ENCODE assay signal across 11 mouse cellular contexts in genomic region chr16:58461856-58462518, GRCm38 (mm10). TPM values are rescaled to one million over a fixed set of nuclear protein-coding genes. Genes with fewer than 3 reads are reported as not detected.
DNase-seq lines count a peak whose midpoint lies in the region; ATAC-seq lines count a peak whose summit lies in the region.
"Had no signal": no experiment of that assay in that cellular context is flagged by ENCODE, and none has a peak within 500 bp of the region (broad histone marks: within the 10 kb centered on the region; RNA-seq: fewer than 3 reads in every experiment).

No protein-coding gene starts in this region.

- DNase-seq in liver, embryonic 11.5 days (ENCODE audit: low spot score) = no peak
- peak; percentile 12 for DNase-seq in ZHBTc4 (ENCODE audit: low read depth, low spot score)
- DNase-seq in frontal cortex, postnatal 14 days (ENCODE audit: low spot score in 2 of 2) = no peak
- DNase-seq: adrenal gland, postnatal 14 days; heart, postnatal 4 days had no signal

- ATAC-seq in forebrain, embryonic 12.5 days (ENCODE audit: low FRiP score) = peak; percentile 62; the same call in 1 of the 2 replicates
- no peak for ATAC-seq in forebrain, embryonic 16.5 days
- ATAC-seq in liver, embryonic 12.5 days = no peak
- ATAC-seq in liver, embryonic 11.5 days (replicated peaks; ENCODE audit: low FRiP score) = no peak; the same call in 1 of the 2 replicates
- ATAC-seq in megakaryocyte, adult 5-6 weeks (ENCODE audit: poor library complexity, severe bottlenecking) = peak; percentile 45; the same call in 1 of the 2 replicates
- ATAC-seq in kidney, embryonic 14.5 days (ENCODE audit: low FRiP score, low TSS enrichment) = no peak
- ATAC-seq: midbrain, embryonic 16.5 days had no signal

- H3K27ac ChIP-seq in forebrain, embryonic 12.5 days = no peak overlapping the region
- no peak overlapping the region for H3K27ac ChIP-seq in forebrain, embryonic 16.5 days (ENCODE audit: low read length)
- peak overlapping the region; percentile 51; the same call in 1 of the 2 replicates for H3K27ac ChIP-seq in liver, embryonic 12.5 days
- H3K27ac ChIP-seq in liver, embryonic 11.5 days (ENCODE audit: low read depth, low read length) = no peak overlapping the region
- no peak overlapping the region for H3K27ac ChIP-seq in kidney, embryonic 14.5 days (ENCODE audit: low read depth, low read length)

- WGBS in forebrain, embryonic 12.5 days = 94% methylated on average over 2 of the region's 2 CpGs
- 98% methylated on average over 2 of the region's 2 CpGs for WGBS in forebrain, embryonic 16.5 days
- WGBS in liver, embryonic 12.5 days (ENCODE audit: insufficient replicate concordance) = 69% methylated on average over 2 of the region's 2 CpGs
- 89% methylated on average over 2 of the region's 2 CpGs for WGBS in liver, embryonic 11.5 days
- 92% methylated on average over 2 of the region's 2 CpGs for WGBS in kidney, embryonic 14.5 days

- H3K4me3 ChIP-seq in forebrain, embryonic 12.5 days (replicated peaks) = no peak overlapping the region
- H3K4me3 ChIP-seq in forebrain, embryonic 16.5 days (replicated peaks; ENCODE audit: low read length) = no peak overlapping the region
- H3K4me3 ChIP-seq in liver, embryonic 12.5 days = no peak overlapping the region
- H3K4me3 ChIP-seq in liver, embryonic 11.5 days (ENCODE audit: low read depth, low read length) = no peak overlapping the region
- H3K4me3 ChIP-seq in kidney, embryonic 14.5 days (ENCODE audit: low read length) = no peak overlapping the region

- H3K9ac ChIP-seq in forebrain, embryonic 12.5 days = no peak overlapping the region
- no peak overlapping the region for H3K9ac ChIP-seq in forebrain, embryonic 16.5 days (replicated peaks; ENCODE audit: low read depth, low read length)
- no peak overlapping the region for H3K9ac ChIP-seq in liver, embryonic 12.5 days
- H3K9ac ChIP-seq in liver, embryonic 11.5 days (ENCODE audit: low read depth, low read length) = no peak overlapping the region
- H3K9ac ChIP-seq in kidney, embryonic 14.5 days (ENCODE audit: low read depth, low read length) = no peak overlapping the region

- H3K9me3 ChIP-seq in forebrain, embryonic 12.5 days = no peaks in the 10 kb centered on the region
- H3K9me3 ChIP-seq in forebrain, embryonic 16.5 days (ENCODE audit: control insufficient read depth, low read length) = no peaks in the 10 kb centered on the region
- H3K9me3 ChIP-seq in liver, embryonic 12.5 days (replicated peaks) = no peaks in the 10 kb centered on the region
- H3K9me3 ChIP-seq in liver, embryonic 11.5 days (ENCODE audit: control insufficient read depth, low read length) = no peaks in the 10 kb centered on the region
- no peaks in the 10 kb centered on the region for H3K9me3 ChIP-seq in kidney, embryonic 14.5 days (ENCODE audit: control insufficient read depth, low read length)

- no peaks in the 10 kb centered on the region for H3K27me3 ChIP-seq in forebrain, embryonic 12.5 days
- H3K27me3 ChIP-seq in forebrain, embryonic 16.5 days (replicated peaks; ENCODE audit: control insufficient read depth, insufficient read depth, low read length) = no peaks in the 10 kb centered on the region
- H3K27me3 ChIP-seq in liver, embryonic 12.5 days (replicated peaks) = no peaks in the 10 kb centered on the region
- no peaks in the 10 kb centered on the region for H3K27me3 ChIP-seq in liver, embryonic 11.5 days (replicated peaks; ENCODE audit: control insufficient read depth, insufficient read depth, low read length)
- no peaks in the 10 kb centered on the region for H3K27me3 ChIP-seq in kidney, embryonic 14.5 days (ENCODE audit: control insufficient read depth, insufficient read depth, low read length)

- peaks cover 74% of the 10 kb centered on the region for H3K36me3 ChIP-seq in forebrain, embryonic 12.5 days (replicated peaks)
- H3K36me3 ChIP-seq in forebrain, embryonic 16.5 days (ENCODE audit: control insufficient read depth, insufficient read depth) = peaks cover 5% of the 10 kb centered on the region; the same call in 1 of the 2 replicates
- peaks cover 69% of the 10 kb centered on the region for H3K36me3 ChIP-seq in liver, embryonic 12.5 days
- H3K36me3 ChIP-seq in liver, embryonic 11.5 days (ENCODE audit: control insufficient read depth, insufficient read depth, low read length) = peaks cover 7% of the 10 kb centered on the region; the same call in 1 of the 2 replicates
- peaks cover 48% of the 10 kb centered on the region for H3K36me3 ChIP-seq in kidney, embryonic 14.5 days (ENCODE audit: control insufficient read depth, insufficient read depth, low read length)

- H3K4me1 ChIP-seq in forebrain, embryonic 12.5 days = no peaks in the 10 kb centered on the region
- no peaks in the 10 kb centered on the region for H3K4me1 ChIP-seq in forebrain, embryonic 16.5 days (replicated peaks; ENCODE audit: control insufficient read depth, insufficient read depth, low read length)
- H3K4me1 ChIP-seq in liver, embryonic 12.5 days = peaks cover 61% of the 10 kb centered on the region
- H3K4me1 ChIP-seq in liver, embryonic 11.5 days (replicated peaks; ENCODE audit: control insufficient read depth, insufficient read depth, low read length) = peaks cover 19% of the 10 kb centered on the region
- 0 out of 2 replicates have a peak, but pooled peaks cover 4% of the 10 kb centered on the region for H3K4me1 ChIP-seq in kidney, embryonic 14.5 days (ENCODE audit: control insufficient read depth, insufficient read depth, low read length)

- no peak overlapping the region for H3K4me2 ChIP-seq in forebrain, embryonic 12.5 days
- no peak overlapping the region for H3K4me2 ChIP-seq in forebrain, embryonic 16.5 days (ENCODE audit: low read length)
- no peak overlapping the region for H3K4me2 ChIP-seq in liver, embryonic 12.5 days
- H3K4me2 ChIP-seq in liver, embryonic 11.5 days = no peak overlapping the region
- no peak overlapping the region for H3K4me2 ChIP-seq in kidney, embryonic 14.5 days (replicated peaks; ENCODE audit: low read depth, low read length)

RNA-seq across cellular contexts. Expression of gene Dcbld2, which starts 53.7 kb away (rescaled TPM):
- 8.4 and 9.0 TPM in 2 replicates for polyA plus RNA-seq in forebrain, embryonic 12.5 days (2016; fragmentation: Nextera tagmentation; extraction: Ambion mirVana)
- 4.0 and 4.4 TPM in 2 replicates for polyA plus RNA-seq in forebrain, embryonic 16.5 days (2015; fragmentation: Nextera tagmentation; extraction: Ambion mirVana)
- 4.7 and 6.1 TPM in 2 replicates for polyA plus RNA-seq in liver, embryonic 12.5 days (2016; fragmentation: Nextera tagmentation; extraction: Ambion mirVana)
- 9.1 and 9.4 TPM in 2 replicates for polyA plus RNA-seq in liver, embryonic 11.5 days (2014; fragmentation: Nextera tagmentation; extraction: Ambion mirVana)
- 0.50 and 0.62 TPM in 2 replicates for total RNA-seq in megakaryocyte, adult 5-6 weeks (2015)
- total RNA-seq in megakaryocyte, adult 5-6 weeks (2017) = 0.45 and 0.59 TPM in 2 replicates
- polyA plus RNA-seq in kidney, embryonic 14.5 days (2014; fragmentation: Nextera tagmentation; extraction: Ambion mirVana) = 8.0 and 9.3 TPM in 2 replicates

Comparison
In these comparisons a context has a peak if more than half of its experiments do, and no peak if none do; other contexts are left out.
1. ATAC-seq: peak in forebrain, embryonic 12.5 days (single experiment) and megakaryocyte, adult 5-6 weeks (single experiment); none in forebrain, embryonic 16.5 days (single experiment), liver, embryonic 12.5 days (single experiment), liver, embryonic 11.5 days (single experiment) and kidney, embryonic 14.5 days (single experiment).